Mouse (Mus musculus) small intestine, adult 2 months (tissue): ENCODE results near the gene Gm42742.

ENCODE experiments used
- CTCF ChIP-seq: fragments of 200-500 bp; IDR thresholded peaks from 2 replicates; pipeline ENCODE4 v1.5.1; 2012; ENCODE audit warnings: low read depth, mild to moderate bottlenecking, control low read depth, inconsistent platforms, low read length, moderate library complexity, mixed read lengths; ENCODE audit not compliant: insufficient replicate concordance, insufficient read length; ENCODE audit errors: extremely low read depth
- POLR2A ChIP-seq: fragments of 200-500 bp; IDR thresholded peaks from 2 replicates; pipeline ENCODE4 v1.6.1; 2012; ENCODE audit warnings: low read depth, mild to moderate bottlenecking, control low read depth, inconsistent platforms, low read length, moderate library complexity

GRCm38 (mm10) chr7:126967361-126967760, 53.5 kb downstream of the Gm42742 start:
- TF ChIP-seq CTCF (no peak), POLR2A (no peak)
